Mouse (Mus musculus) liver, embryonic 14.5 days (tissue): Measurements from ENCODE around the gene Il1rn. TPM values are rescaled to one million over a fixed set of nuclear protein-coding genes. Genes with fewer than 3 reads are reported as not detected.
A peak's percentile ranks its signal among the peaks of the same experiment; 100 is the strongest.

Source experiments
- ATAC-seq: fragments of 200-750 bp; cut with Nextera tagmentation; 2 replicates; pipeline ENCODE4 v1.8.0; 2017; ENCODE audit warnings: moderate number of reproducible peaks, mild to moderate bottlenecking, moderate library complexity; ENCODE audit not compliant: insufficient read depth
- DNase-seq, 3 experiments: peaks; one replicate each; pipeline ENCODE4 v3.0.0-alpha.2; 2012 to 2013; ENCODE audit warnings: low read depth in 3 of 3, low spot score in 3 of 3
- H3K27ac ChIP-seq: fragments of 300-500 bp; sonication (generic); 2 replicates; pipeline ENCODE4 v1.5.1; 2014; ENCODE audit warnings: moderate library complexity, mild to moderate bottlenecking, control low read depth, inconsistent platforms
- H3K27me3 ChIP-seq: fragments of 300-500 bp; sonication (generic); 2 replicates; pipeline ENCODE4 v1.6.1; 2014; ENCODE audit warnings: mild to moderate bottlenecking, low read length, moderate library complexity; ENCODE audit not compliant: control insufficient read depth, insufficient read depth
- H3K36me3 ChIP-seq: fragments of 300-500 bp; sonication (generic); replicated peaks from 2 replicates; pipeline ENCODE4 v1.6.1; 2014; ENCODE audit warnings: low read depth; ENCODE audit not compliant: control insufficient read depth, insufficient read depth
- H3K4me1 ChIP-seq, 2 experiments: fragments of 200-500 bp in 1 of 2; fragments of 300-500 bp in 1 of 2; sonication (generic) in 1 of 2; replicated peaks; 2 replicates each; pipeline ENCODE4 v1.6.1; 2012 to 2014; ENCODE audit warnings: antibody characterized with exemption in 1 of 2, inconsistent platforms in 1 of 2, low read length in 1 of 2; ENCODE audit not compliant: control insufficient read depth in 2 of 2, insufficient read depth in 2 of 2
- H3K4me2 ChIP-seq: fragments of 300-500 bp; sonication (generic); 2 replicates; pipeline ENCODE4 v1.6.1; 2014; ENCODE audit warnings: low read depth, mild to moderate bottlenecking, control low read depth, moderate library complexity
- H3K4me3 ChIP-seq, 2 experiments: fragments of 200-500 bp in 1 of 2; fragments of 300-500 bp in 1 of 2; sonication (generic) in 1 of 2; 2 replicates each; pipeline ENCODE4 v1.5.1; 2012 to 2014; ENCODE audit warnings: low read depth in 2 of 2, low read length in 2 of 2, mild to moderate bottlenecking in 2 of 2, control low read depth in 1 of 2, inconsistent platforms in 1 of 2, moderate library complexity in 1 of 2; ENCODE audit not compliant: insufficient read depth in 1 of 2
- H3K9ac ChIP-seq: fragments of 300-500 bp; sonication (generic); replicated peaks from 2 replicates; pipeline ENCODE4 v1.6.1; 2014; ENCODE audit warnings: mild to moderate bottlenecking, control low read depth, moderate library complexity
- H3K9me3 ChIP-seq: fragments of 300-500 bp; sonication (generic); 2 replicates; pipeline ENCODE4 v1.6.1; 2016; ENCODE audit warnings: low read length, mixed read lengths; ENCODE audit not compliant: control insufficient read depth
- CTCF ChIP-seq: IDR thresholded peaks from 2 replicates; pipeline ENCODE4 v1.5.1; 2016; ENCODE audit warnings: antibody characterized with exemption, low read depth, control low read depth
- EP300 ChIP-seq: IDR thresholded peaks from 2 replicates; pipeline ENCODE4 v1.6.1; 2016; ENCODE audit warnings: antibody characterized with exemption, low read depth
- WGBS: fragments of 180-500 bp; shearing (Covaris S2); extraction: QIAGEN DNeasy Blood & Tissue Kit; methylation state at CpG from one replicate; pipeline ENCODE4 v1.1.7; 2014; ENCODE audit not compliant: insufficient replicate concordance; 5-methylcytosine and 5-hydroxymethylcytosine counted together
- polyA plus RNA-seq, 2 experiments: library from polyadenylated mRNA; depleted of rRNA in 1 of 2; stranded (reverse) in 1 of 2; unstranded in 1 of 2; fragments of >200 nt; fragmentation: Nextera tagmentation in 1 of 2; extraction: Ambion mirVana in 1 of 2; gene quantifications; 2 replicates each; pipeline versions ENCODE4 v1.2.1 to v1.2.3; 2012 to 2014

The Il1rn gene
- polyA plus RNA-seq, 2 experiments, result 4.8 to 6.4 TPM

DNA sequence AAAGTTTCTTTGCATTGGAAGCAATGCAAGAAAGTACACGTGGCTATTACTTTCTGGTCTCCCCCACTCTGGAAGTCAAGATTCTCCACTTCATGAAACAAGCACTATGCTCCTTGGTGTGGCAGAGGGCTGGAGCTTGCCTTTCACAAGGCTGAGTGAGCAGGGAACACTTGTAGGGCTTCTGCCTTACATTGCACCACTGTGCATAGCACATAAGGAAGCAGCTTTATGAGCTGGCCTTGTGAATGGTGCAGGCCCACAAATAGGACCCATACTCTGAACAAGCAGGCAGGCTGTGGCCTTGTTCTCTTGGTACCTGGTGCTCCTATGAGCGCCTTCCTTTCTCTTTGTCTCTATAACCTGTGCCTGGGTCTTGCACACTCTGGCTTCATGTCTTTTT, 56.6 kb downstream of the Il1rn start:
- peaks cover 0 to under 1% of the 10 kb centered on the region in 2 experiments; a peak in 1 of 4 replicates for H3K4me1 ChIP-seq
- H3K9me3 ChIP-seq, result no peaks in the 10 kb centered on the region
- H3K4me2 ChIP-seq, result no peak overlapping the region
- no peaks in the 10 kb centered on the region for H3K27me3 ChIP-seq
- no peak for DNase-seq
- ATAC-seq, result no peak
- H3K36me3 ChIP-seq, result peaks cover 2% of the 10 kb centered on the region; the same call in 1 of the 2 replicates
- no peak overlapping the region for H3K4me3 ChIP-seq
- TF ChIP-seq CTCF, result no peak
- no peak for TF ChIP-seq EP300
- no peak overlapping the region for H3K9ac ChIP-seq
- WGBS, result 58% methylated on average over 2 of the region's 2 CpGs
- H3K27ac ChIP-seq, result no peak overlapping the region

GRCm38 (mm10) chr2:24397115-24397514, 60.5 kb downstream of the Il1rn start:
- DNase-seq (no peak), ATAC-seq (no peak)
- Histone ChIP-seq H3K27ac (no peak overlapping the region), H3K9me3 (no peaks in the 10 kb centered on the region), H3K9ac (no peak overlapping the region), H3K36me3 (peaks cover 5% of the 10 kb centered on the region), H3K27me3 (no peaks in the 10 kb centered on the region), H3K4me3 (no peak overlapping the region), H3K4me2 (no peak overlapping the region), H3K4me1 (no peaks in the 10 kb centered on the region)
- TF ChIP-seq EP300 (no peak), CTCF (peak; percentile 19; the same call in 1 of the 2 replicates)
- WGBS, result 53% methylated on average over 2 of the region's 2 CpGs

- H3K9me3 ChIP-seq, result no peaks in the 10 kb centered on the region
- no peak for ATAC-seq
- H3K36me3 ChIP-seq, result peaks cover 5% of the 10 kb centered on the region
These were observed 64.1 kb downstream of the Il1rn start for GRCm38 (mm10) chr2:24400711-24401110.

More at GRCm38 (mm10) chr2:24400711-24401110, 64.1 kb downstream of the Il1rn start:
- no peak overlapping the region for H3K4me2 ChIP-seq
- TF ChIP-seq EP300 (no peak), CTCF (no peak)
- no peak overlapping the region for H3K27ac ChIP-seq
- no peaks in the 10 kb centered on the region for H3K27me3 ChIP-seq
- no peak overlapping the region for H3K4me3 ChIP-seq
- H3K9ac ChIP-seq, result no peak overlapping the region
- DNase-seq, result no peak
- H3K4me1 ChIP-seq, result no peaks in the 10 kb centered on the region
- WGBS, result 73% methylated on average over 3 of the region's 3 CpGs

Other genes with a start within 250 kb of the Il1rn start
- not detected in 2 replicates for gene Tbpl2, start 240.3 kb upstream of the Il1rn start, polyA plus RNA-seq (2012; rRNA removed)
- gene Tbpl2, start 240.3 kb upstream of the Il1rn start, polyA plus RNA-seq (2014; fragmentation: Nextera tagmentation; extraction: Ambion mirVana), result not detected in 2 replicates
- not detected in 2 replicates for gene Il1f8, start 183.7 kb upstream of the Il1rn start, polyA plus RNA-seq (2012; rRNA removed)
- gene Il1f8, start 183.7 kb upstream of the Il1rn start, polyA plus RNA-seq (2014; fragmentation: Nextera tagmentation; extraction: Ambion mirVana), result not detected in 2 replicates
- 0.08 and 0.12 TPM in 2 replicates for gene Il1f9, start 150.4 kb upstream of the Il1rn start, polyA plus RNA-seq (2012; rRNA removed)
- 0.08 and 0.11 TPM in 2 replicates for gene Il1f9, start 150.4 kb upstream of the Il1rn start, polyA plus RNA-seq (2014; fragmentation: Nextera tagmentation; extraction: Ambion mirVana)
- not detected in 2 replicates for gene Il1f6, start 121.4 kb upstream of the Il1rn start, polyA plus RNA-seq (2012; rRNA removed)
- gene Il1f6, start 121.4 kb upstream of the Il1rn start, polyA plus RNA-seq (2014; fragmentation: Nextera tagmentation; extraction: Ambion mirVana), result not detected in 2 replicates
- gene Il1f5, start 59.9 kb upstream of the Il1rn start, polyA plus RNA-seq (2012; rRNA removed), result not detected in 2 replicates
- gene Il1f5, start 59.9 kb upstream of the Il1rn start, polyA plus RNA-seq (2014; fragmentation: Nextera tagmentation; extraction: Ambion mirVana), result not detected in 2 replicates
- gene Il1f10, start 45.7 kb upstream of the Il1rn start, polyA plus RNA-seq (2012; rRNA removed), result not detected in 2 replicates
- not detected in 2 replicates for gene Il1f10, start 45.7 kb upstream of the Il1rn start, polyA plus RNA-seq (2014; fragmentation: Nextera tagmentation; extraction: Ambion mirVana)
- 5.8 and 7.5 TPM in 2 replicates for gene Psd4, start 30.7 kb downstream of the Il1rn start, polyA plus RNA-seq (2012; rRNA removed)
- 5.0 and 6.0 TPM in 2 replicates for gene Psd4, start 30.7 kb downstream of the Il1rn start, polyA plus RNA-seq (2014; fragmentation: Nextera tagmentation; extraction: Ambion mirVana)
- 0.03 TPM in 2 replicates for gene Pax8, start 138.7 kb downstream of the Il1rn start, polyA plus RNA-seq (2012; rRNA removed)
- gene Pax8, start 138.7 kb downstream of the Il1rn start, polyA plus RNA-seq (2014; fragmentation: Nextera tagmentation; extraction: Ambion mirVana), result not detected in 2 replicates